Mouse (Mus musculus) spleen, adult 2 months (tissue): Measurements from ENCODE around the gene Tbxas1.

Experiments
- CTCF ChIP-seq: fragments of 200-500 bp; IDR thresholded peaks from 2 replicates; pipeline ENCODE4 v1.5.1; 2011; ENCODE audit warnings: mild to moderate bottlenecking, inconsistent platforms; ENCODE audit not compliant: insufficient read depth, insufficient read length, insufficient replicate concordance; ENCODE audit errors: extremely low read depth
- POLR2A ChIP-seq: fragments of 200-500 bp; IDR thresholded peaks from 2 replicates; pipeline ENCODE4 v1.6.1; 2011; ENCODE audit warnings: low read depth, low read length, inconsistent platforms

DNA sequence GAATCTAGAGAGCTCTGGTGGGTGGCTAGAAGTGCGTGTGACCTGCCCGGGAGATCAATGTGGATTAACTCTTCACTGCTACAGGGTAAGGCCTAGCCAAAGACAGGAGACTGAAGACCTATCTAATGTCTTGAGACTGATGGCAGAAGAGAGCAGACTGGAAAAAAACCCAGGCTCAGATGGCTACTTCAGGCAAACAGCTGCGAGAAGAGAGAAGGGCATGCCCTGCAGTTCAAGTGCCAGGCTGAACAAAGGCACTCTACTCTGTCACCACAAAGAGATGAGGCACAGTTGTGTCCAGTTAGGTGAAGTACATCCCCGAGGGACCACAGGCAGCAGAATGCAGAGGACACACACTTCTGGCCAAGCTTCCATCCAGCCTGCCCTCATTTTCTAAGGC is 37.1 kb upstream of the Tbxas1 start:
- TF ChIP-seq CTCF (no peak), POLR2A (no peak)
